Mouse (Mus musculus) myocyte (in vitro differentiated cells): ENCODE measurements at regions not wholly inside any gene's neighbourhood (a gene's known extent, or its start where the extent isn't known, plus 50 kb on each side); places are given as distances from the start of the nearest gene placed in this dataset.

Source experiments
- CEBPB ChIP-seq: IDR thresholded peaks from 2 replicates; pipeline ENCODE4 v1.6.1; 2011; ENCODE audit warnings: mild to moderate bottlenecking, moderate library complexity; ENCODE audit not compliant: poor library complexity, insufficient read depth, severe bottlenecking
- E2F4 ChIP-seq: IDR thresholded peaks from one replicate; pipeline ENCODE4 v1.6.1; 2011; ENCODE audit warnings: mild to moderate bottlenecking, control low read depth, moderate library complexity; ENCODE audit not compliant: insufficient read depth
- MAX ChIP-seq: IDR thresholded peaks from one replicate; pipeline ENCODE4 v1.6.1; 2011; ENCODE audit warnings: low read depth, mild to moderate bottlenecking, control low read depth
- MYOD1 ChIP-seq, 3 experiments: IDR thresholded peaks; one replicate each; pipeline ENCODE4 v1.6.1; 2011; ENCODE audit warnings: control low read depth in 2 of 3, low read depth in 2 of 3, mild to moderate bottlenecking in 2 of 3, moderate library complexity in 1 of 3; ENCODE audit not compliant: insufficient read length in 2 of 3, control insufficient read depth in 1 of 3
- MYOG ChIP-seq, 3 experiments: IDR thresholded peaks; one replicate each; pipeline ENCODE4 v1.6.1; 2011; ENCODE audit warnings: control low read depth in 2 of 3, low read depth in 2 of 3, mild to moderate bottlenecking in 2 of 3; ENCODE audit not compliant: insufficient read length in 2 of 3, control insufficient read depth in 1 of 3, insufficient read depth in 1 of 3
- POLR2A ChIP-seq: IDR thresholded peaks from one replicate; pipeline ENCODE4 v1.6.1; 2011; ENCODE audit warnings: low read depth, mild to moderate bottlenecking, control low read depth, moderate library complexity; ENCODE audit not compliant: insufficient read length
- POLR2AphosphoS2 ChIP-seq: IDR thresholded peaks from one replicate; pipeline ENCODE4 v1.6.1; 2011; ENCODE audit warnings: low read depth, control low read depth; ENCODE audit not compliant: insufficient read length
- REST ChIP-seq: IDR thresholded peaks from one replicate; pipeline ENCODE4 v1.6.1; 2011; ENCODE audit warnings: mild to moderate bottlenecking, control low read depth, moderate library complexity; ENCODE audit not compliant: insufficient read depth, insufficient read length
- TCF12 ChIP-seq: IDR thresholded peaks from one replicate; pipeline ENCODE4 v1.6.1; 2011; ENCODE audit warnings: mild to moderate bottlenecking, control low read depth; ENCODE audit not compliant: poor library complexity, insufficient read depth, severe bottlenecking
- TCF3 ChIP-seq: IDR thresholded peaks from one replicate; pipeline ENCODE4 v1.6.1; 2011; ENCODE audit warnings: low read depth, control low read depth; ENCODE audit not compliant: insufficient read length
- USF1 ChIP-seq: IDR thresholded peaks from one replicate; pipeline ENCODE4 v1.6.1; 2011; ENCODE audit warnings: low read depth, mild to moderate bottlenecking, control low read depth, moderate library complexity

DNA sequence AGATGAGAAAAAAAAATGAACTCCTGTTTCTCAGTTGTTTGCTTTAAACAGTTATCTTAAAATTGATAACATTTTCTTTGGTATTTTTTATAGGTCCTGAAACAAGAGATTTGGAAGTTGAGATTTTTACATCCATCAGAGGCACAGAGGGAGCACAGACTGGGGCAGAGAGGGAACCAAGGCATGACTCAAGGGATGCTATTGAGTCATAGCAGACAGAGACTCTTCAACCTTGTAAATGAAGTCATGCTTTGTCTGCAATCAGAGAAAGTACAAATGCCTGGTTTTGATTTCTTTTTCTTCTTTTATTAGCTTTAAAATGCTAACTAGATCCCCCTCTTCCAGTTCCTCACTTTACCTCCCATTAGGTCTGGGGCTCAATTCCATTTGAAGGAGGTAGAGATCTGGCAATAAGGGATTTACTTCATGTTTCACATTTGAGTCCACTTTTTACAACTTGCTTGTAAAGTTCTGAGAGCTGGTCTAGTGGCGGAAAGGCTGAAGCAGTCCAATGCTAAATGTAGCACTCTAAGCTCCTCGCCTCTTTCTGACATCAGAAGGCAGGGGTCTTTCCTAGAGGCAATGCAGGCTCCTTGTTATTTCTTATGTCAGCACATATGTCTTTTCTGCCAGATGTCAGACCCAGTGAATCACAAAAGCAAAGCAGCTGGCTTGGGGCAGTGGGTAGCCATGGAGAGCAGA, 77.7 kb upstream of the Tnc start:
- TF ChIP-seq POLR2AphosphoS2 (no peak), MAX (no peak), POLR2A (no peak), E2F4 (no peak), TCF12 (no peak), MYOG (IDR thresholded peaks at IDR 0.05; ENCODE audit: control insufficient read depth in 1 of 3, insufficient read depth in 1 of 3, insufficient read length in 2 of 3, low read depth in 2 of 3) (no peak), TCF3 (no peak), CEBPB (no peak), REST (no peak), USF1 (no peak), MYOD1 (IDR thresholded peaks at IDR 0.05; ENCODE audit: control insufficient read depth in 1 of 3, insufficient read length in 2 of 3, low read depth in 2 of 3) (no peak)
